Mouse (Mus musculus) neural tube, embryonic 11.5 days (tissue): Measurements from ENCODE around the gene Pam16. TPM values are rescaled to one million over a fixed set of nuclear protein-coding genes. Genes with fewer than 3 reads are reported as not detected.
A peak's percentile ranks its signal among the peaks of the same experiment; 100 is the strongest.

Experiments
- ATAC-seq: fragments of 200-750 bp; cut with Nextera tagmentation; 2 replicates; pipeline ENCODE4 v1.8.0; 2017; ENCODE audit warnings: moderate number of reproducible peaks, mild to moderate bottlenecking, moderate TSS enrichment, moderate library complexity; ENCODE audit not compliant: insufficient read depth, low FRiP score, low TSS enrichment
- DNase-seq: peaks from one replicate; pipeline ENCODE4 v3.0.0-alpha.2; 2015; ENCODE audit warnings: low spot score
- H3K27ac ChIP-seq: fragments of 300-500 bp; sonication (generic); 2 replicates; pipeline ENCODE4 v1.5.1; 2014; ENCODE audit warnings: low read depth, mild to moderate bottlenecking, low read length
- H3K27me3 ChIP-seq: fragments of 300-500 bp; sonication (generic); 2 replicates; pipeline ENCODE4 v1.6.1; 2014; ENCODE audit warnings: mild to moderate bottlenecking, low read length, mixed read lengths; ENCODE audit not compliant: control insufficient read depth, insufficient read depth
- H3K36me3 ChIP-seq: fragments of 300-500 bp; sonication (generic); 2 replicates; pipeline ENCODE4 v1.6.1; 2014; ENCODE audit warnings: mild to moderate bottlenecking, low read length, moderate library complexity, mixed read lengths; ENCODE audit not compliant: control insufficient read depth, insufficient read depth
- H3K4me1 ChIP-seq: fragments of 300-500 bp; sonication (generic); 2 replicates; pipeline ENCODE4 v1.6.1; 2014; ENCODE audit warnings: low read length, mixed read lengths; ENCODE audit not compliant: control insufficient read depth, insufficient read depth
- H3K4me2 ChIP-seq: fragments of 300-500 bp; sonication (generic); 2 replicates; pipeline ENCODE4 v1.6.1; 2014; ENCODE audit warnings: low read depth, mild to moderate bottlenecking, moderate library complexity
- H3K4me3 ChIP-seq: fragments of 300-500 bp; sonication (generic); 2 replicates; pipeline ENCODE4 v1.5.1; 2014; ENCODE audit warnings: low read depth, low read length
- H3K9ac ChIP-seq: fragments of 300-500 bp; sonication (generic); 2 replicates; pipeline ENCODE4 v1.6.1; 2014; ENCODE audit warnings: mild to moderate bottlenecking, low read length
- H3K9me3 ChIP-seq: fragments of 300-500 bp; sonication (generic); 2 replicates; pipeline ENCODE4 v1.6.1; 2016; ENCODE audit warnings: low read length; ENCODE audit not compliant: control insufficient read depth
- WGBS: fragments of 180-500 bp; shearing (Covaris S2); extraction: QIAGEN DNeasy Blood & Tissue Kit; methylation state at CpG from one replicate; pipeline ENCODE4 v1.1.7; 2014; 5-methylcytosine and 5-hydroxymethylcytosine counted together
- polyA plus RNA-seq: library from polyadenylated mRNA; unstranded; fragments of >200 nt; fragmentation: Nextera tagmentation; extraction: Ambion mirVana; gene quantifications from 2 replicates; pipeline ENCODE4 v1.2.1, GENCODE M21; 2014

Pam16 gene
- polyA plus RNA-seq, 1 experiment from 2014 or later, result 94.3 TPM

GRCm38 (mm10) chr16:4641119-4641838, 16.5 kb upstream of the Pam16 start:
- DNase-seq, result no peak
- peaks cover 4% of the 10 kb centered on the region; the same call in 1 of the 2 replicates for H3K36me3 ChIP-seq
- peak overlapping the region; percentile 66 for H3K4me3 ChIP-seq
- 48% methylated on average over 3 of the region's 3 CpGs for WGBS
- no peak overlapping the region for H3K27ac ChIP-seq
- H3K4me1 ChIP-seq, result peaks cover 23% of the 10 kb centered on the region
- H3K27me3 ChIP-seq, result no peaks in the 10 kb centered on the region
- H3K9me3 ChIP-seq, result no peaks in the 10 kb centered on the region
- no peak overlapping the region for H3K9ac ChIP-seq
- peak overlapping the region; percentile 87 for H3K4me2 ChIP-seq
- no peak for ATAC-seq

- ATAC-seq, result peak; percentile 55
- no peaks in the 10 kb centered on the region for H3K9me3 ChIP-seq
- DNase-seq, result peak; percentile 38
- H3K27ac ChIP-seq, result peak overlapping the region; percentile 67; the same call in 1 of the 2 replicates
- 9% methylated on average over 17 of the region's 17 CpGs for WGBS
- H3K27me3 ChIP-seq, result no peaks in the 10 kb centered on the region
- peak overlapping the region; percentile 87 for H3K4me2 ChIP-seq
- H3K4me3 ChIP-seq, result peak overlapping the region; percentile 66
- peaks cover 23% of the 10 kb centered on the region for H3K4me1 ChIP-seq
- H3K9ac ChIP-seq, result peak overlapping the region; percentile 70
- H3K36me3 ChIP-seq, result peaks cover 5% of the 10 kb centered on the region; the same call in 1 of the 2 replicates
Observed at GRCm38 (mm10) chr16:4640267-4641005, 15.6 kb upstream of the Pam16 start.

- Histone ChIP-seq H3K4me1 (peaks cover 23% of the 10 kb centered on the region), H3K4me2 (peak within 1 kb of the TSS; percentile 87), H3K9ac (peak within 1 kb of the TSS; percentile 70), H3K36me3 (peaks cover 5% of the 10 kb centered on the region; the same call in 1 of the 2 replicates), H3K4me3 (peak within 1 kb of the TSS; percentile 66), H3K27me3 (no peaks in the 10 kb centered on the region), H3K27ac (peak within 1 kb of the TSS; percentile 67; the same call in 1 of the 2 replicates), H3K9me3 (no peaks in the 10 kb centered on the region)
- ATAC-seq, result peak; percentile 95
- WGBS, result 0% methylated on average over 22 of the region's 22 CpGs
- peak; percentile 86 for DNase-seq
Observed at GRCm38 (mm10) chr16:4639831-4640237, 15.0 kb upstream of the Pam16 start, which contains the start of the genes Vasn and Dnaja3. Gene Vasn (plus strand): TSS chr16:4639941. Gene Dnaja3 (plus strand): TSS chr16:4639989.

- Histone ChIP-seq H3K9me3 (no peaks in the 10 kb centered on the region), H3K4me1 (peaks cover 23% of the 10 kb centered on the region), H3K9ac (no peak overlapping the region), H3K4me2 (no peak overlapping the region), H3K36me3 (peaks cover 4% of the 10 kb centered on the region; the same call in 1 of the 2 replicates), H3K27ac (no peak overlapping the region), H3K4me3 (no peak overlapping the region), H3K27me3 (no peaks in the 10 kb centered on the region)
- 93% methylated on average over 3 of the region's 3 CpGs for WGBS
- no peak for DNase-seq
- ATAC-seq, result no peak
Observed at GRCm38 (mm10) chr16:4638891-4639390, 14.2 kb upstream of the Pam16 start.

GRCm38 (mm10) chr16:4635760-4636159, 11.0 kb upstream of the Pam16 start:
- 76% methylated on average over 4 of the region's 4 CpGs for WGBS
- Histone ChIP-seq H3K9me3 (no peaks in the 10 kb centered on the region), H3K27me3 (no peaks in the 10 kb centered on the region), H3K4me3 (no peak overlapping the region), H3K4me2 (no peak overlapping the region), H3K9ac (no peak overlapping the region), H3K36me3 (peaks cover 2% of the 10 kb centered on the region; the same call in 1 of the 2 replicates), H3K4me1 (peaks cover 7% of the 10 kb centered on the region; the same call in 1 of the 2 replicates), H3K27ac (no peak overlapping the region)
- ATAC-seq (no peak), DNase-seq (no peak)

- Histone ChIP-seq H3K27ac (no peak overlapping the region), H3K9me3 (no peaks in the 10 kb centered on the region), H3K9ac (no peak overlapping the region), H3K4me2 (no peak overlapping the region), H3K36me3 (peaks cover 2% of the 10 kb centered on the region; the same call in 1 of the 2 replicates), H3K4me1 (no peaks in the 10 kb centered on the region), H3K27me3 (no peaks in the 10 kb centered on the region), H3K4me3 (no peak overlapping the region)
- 87% methylated on average over 9 of the region's 9 CpGs for WGBS
- ATAC-seq (no peak), DNase-seq (no peak)
Observed at GRCm38 (mm10) chr16:4634681-4635080, 9.9 kb upstream of the Pam16 start.

- Histone ChIP-seq H3K4me3 (no peak overlapping the region), H3K4me1 (no peaks in the 10 kb centered on the region), H3K27me3 (no peaks in the 10 kb centered on the region), H3K9me3 (no peaks in the 10 kb centered on the region), H3K4me2 (no peak overlapping the region), H3K36me3 (peaks cover 2% of the 10 kb centered on the region; the same call in 1 of the 2 replicates), H3K9ac (no peak overlapping the region), H3K27ac (no peak overlapping the region)
- 98% methylated on average over 3 of the region's 3 CpGs for WGBS
- DNase-seq (no peak), ATAC-seq (no peak)
Observed at GRCm38 (mm10) chr16:4633661-4634060, 8.9 kb upstream of the Pam16 start.

- peak; percentile 39 for DNase-seq
- Histone ChIP-seq H3K4me3 (no peak overlapping the region), H3K9me3 (no peaks in the 10 kb centered on the region), H3K36me3 (peaks cover 2% of the 10 kb centered on the region; the same call in 1 of the 2 replicates), H3K4me1 (no peaks in the 10 kb centered on the region), H3K9ac (no peak overlapping the region), H3K4me2 (no peak overlapping the region), H3K27me3 (no peaks in the 10 kb centered on the region), H3K27ac (no peak overlapping the region)
- ATAC-seq, result no peak; the same call in 1 of the 2 replicates
- WGBS, result 53% methylated on average over 7 of the region's 7 CpGs
Observed at GRCm38 (mm10) chr16:4632050-4632449, 7.3 kb upstream of the Pam16 start.
